Mouse (Mus musculus) heart, postnatal 25 days (tissue): ENCODE measurements around the gene Itpr1. TPM values are rescaled to one million over a fixed set of nuclear protein-coding genes. Genes with fewer than 3 reads are reported as not detected.

Experiments used
- DNase-seq: peaks from one replicate; pipeline ENCODE4 v3.0.0; 2022; ENCODE audit warnings: low spot score
- intact Hi-C: fragments of 180-260 bp; cut with DNase I; formaldehyde crosslinking; loops from one replicate; pipeline ENCODE4 v1.15.1; 2025
- total RNA-seq, 2 experiments: library from RNA; stranded (reverse); gene quantifications; 2 replicates each; pipeline ENCODE4 v1.2.3; 2021

Itpr1 gene
- total RNA-seq, 2 experiments from 2014 or later = 44.1 to 44.2 TPM

DNA sequence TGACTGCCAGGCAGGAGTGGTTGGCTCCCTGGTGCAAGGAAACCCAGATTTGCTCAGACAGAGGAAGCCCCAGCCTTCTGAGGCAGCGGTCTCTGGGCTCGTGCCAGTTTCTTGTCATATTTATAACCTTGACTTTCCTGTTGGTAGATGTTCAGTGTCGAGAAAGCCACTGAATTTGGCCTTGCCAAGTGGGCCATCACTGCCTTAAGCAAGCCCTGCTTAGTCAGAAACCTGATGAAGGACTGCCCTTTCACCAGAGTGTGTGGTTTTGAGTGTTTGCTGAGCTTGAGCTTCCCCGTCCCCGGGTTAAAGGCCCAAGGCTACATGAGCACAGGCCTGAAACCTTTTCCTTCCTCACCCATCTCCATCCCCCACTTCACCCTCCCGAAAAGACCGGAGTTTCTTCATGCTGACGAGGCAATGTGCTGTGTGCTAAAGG lies 263.9 kb downstream of the Itpr1 start:
- intact Hi-C loops = no loop called here
- DNase-seq = peak; percentile 14

DNA sequence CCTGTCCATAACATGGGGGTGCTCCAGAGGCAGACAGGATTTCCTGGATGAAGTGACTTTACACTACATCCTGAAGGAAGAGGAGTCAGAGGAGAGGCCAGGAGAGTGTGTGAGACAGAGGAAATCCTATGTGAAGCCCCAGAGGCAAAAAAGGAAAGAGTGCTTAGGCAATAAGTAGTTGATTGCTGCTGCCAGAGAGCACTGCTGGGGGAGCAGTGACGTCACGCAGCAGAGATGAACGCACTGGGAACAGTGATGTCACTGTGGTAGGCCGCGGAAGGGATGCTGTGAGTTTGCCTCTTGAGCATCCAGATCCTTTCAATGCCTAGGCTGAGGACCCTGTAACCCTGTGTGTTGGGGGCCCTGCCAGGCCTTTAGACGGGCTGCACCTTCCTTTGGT lies 264.7 kb downstream of the Itpr1 start:
- intact Hi-C loops = no loop called here
- no peak for DNase-seq

DNA sequence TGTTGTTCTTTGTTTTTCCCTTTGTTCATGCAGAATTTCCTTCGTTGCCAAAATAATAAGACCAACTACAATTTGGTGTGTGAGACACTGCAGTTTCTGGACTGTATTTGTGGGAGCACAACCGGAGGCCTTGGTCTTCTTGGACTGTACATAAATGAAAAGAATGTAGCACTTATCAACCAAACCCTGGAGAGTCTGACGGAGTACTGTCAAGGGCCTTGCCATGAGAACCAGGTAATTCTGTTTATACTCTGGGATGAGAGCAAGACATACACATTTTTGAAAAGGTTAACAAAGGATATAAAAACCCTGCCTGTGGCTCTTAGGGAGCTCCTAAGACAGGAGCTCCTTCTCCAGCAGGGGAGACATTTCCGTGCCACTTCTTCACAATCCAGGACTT lies 268.3 kb downstream of the Itpr1 start:
- no peak for DNase-seq
- intact Hi-C loops = no loop called here

DNA sequence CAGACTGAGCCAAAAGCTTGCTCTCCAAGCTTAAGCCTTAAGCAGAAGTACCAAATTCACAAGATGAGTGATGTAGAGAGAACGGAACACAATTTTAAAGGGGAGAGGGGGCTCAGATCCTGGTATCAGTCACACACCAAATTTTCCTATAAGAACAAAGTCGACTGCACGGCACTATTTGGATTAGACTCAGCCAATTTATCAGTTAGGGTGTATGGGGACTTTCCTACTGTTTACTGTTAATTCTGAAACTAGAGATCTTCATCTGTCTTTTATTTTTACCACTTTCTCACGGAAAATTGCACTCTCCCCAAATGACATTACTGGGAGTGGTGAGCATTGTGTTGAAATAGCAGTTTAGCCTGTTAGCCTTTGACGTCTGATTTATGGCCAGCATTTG lies 269.6 kb downstream of the Itpr1 start:
- DNase-seq = no peak
- intact Hi-C loops = no loop called here

DNA sequence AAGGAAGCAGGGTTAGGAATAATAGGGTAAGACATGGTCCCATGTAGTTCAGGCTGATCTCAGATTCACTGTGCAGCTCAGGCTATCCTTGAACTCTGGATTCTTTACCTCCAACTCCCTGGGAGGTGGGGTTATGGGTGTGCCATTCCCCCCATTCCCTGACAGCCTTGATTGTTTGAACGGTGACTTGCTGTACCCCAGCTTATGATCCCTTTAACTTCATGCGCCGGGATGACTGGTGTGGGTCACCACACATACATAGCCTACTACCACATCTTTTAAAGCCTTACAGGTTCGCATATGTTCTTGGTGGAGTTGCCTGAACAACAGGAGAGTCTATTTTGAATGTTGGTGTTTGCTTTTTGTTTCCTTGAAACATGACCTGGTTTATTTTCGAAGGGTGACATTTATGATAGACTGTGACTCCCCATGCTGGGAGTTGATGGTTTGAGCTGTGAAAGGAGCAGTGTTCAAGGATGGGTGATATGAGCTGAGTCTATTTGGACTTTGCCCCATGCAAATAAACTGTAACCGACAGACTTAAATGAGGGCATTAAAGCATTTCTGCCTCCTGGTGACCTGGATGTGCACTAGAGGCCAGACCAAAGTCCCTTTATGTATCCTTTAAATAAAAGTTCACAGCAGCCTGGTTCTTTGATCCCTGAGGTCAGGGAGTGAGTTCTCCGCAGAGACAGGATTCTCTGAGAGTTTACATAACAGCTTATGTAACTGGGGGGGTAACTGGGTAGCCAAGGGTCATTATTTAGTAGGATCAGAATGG lies 273.5 kb downstream of the Itpr1 start:
- no peak for DNase-seq
- intact Hi-C loops = no loop called here

DNA sequence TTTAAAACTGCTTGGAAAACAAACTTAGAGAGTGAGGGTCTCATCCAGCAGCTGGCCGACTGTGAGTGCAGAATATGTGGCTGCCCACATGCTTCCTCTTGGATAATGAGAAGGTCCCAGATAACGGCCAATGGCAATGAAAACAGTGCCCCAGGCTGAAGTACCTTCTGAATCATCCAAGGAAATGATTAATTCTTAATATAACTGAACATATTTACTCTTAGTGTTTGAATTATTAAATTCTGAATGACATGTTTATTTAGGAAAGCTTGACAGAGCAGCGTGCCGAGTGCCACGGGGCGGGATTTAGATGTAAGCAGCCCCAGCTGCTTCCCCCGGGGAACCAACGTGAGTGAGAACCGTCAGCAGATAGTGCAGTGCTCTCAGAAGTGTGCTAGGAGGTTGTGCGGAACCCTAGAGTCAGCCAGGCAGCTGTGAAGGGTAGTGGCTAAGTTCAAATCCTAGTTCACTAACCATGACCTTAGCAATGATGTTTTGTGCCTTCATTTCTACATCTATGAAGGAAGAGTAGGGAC lies 274.5 kb downstream of the Itpr1 start:
- no peak for DNase-seq
- intact Hi-C loops = no loop called here

DNA sequence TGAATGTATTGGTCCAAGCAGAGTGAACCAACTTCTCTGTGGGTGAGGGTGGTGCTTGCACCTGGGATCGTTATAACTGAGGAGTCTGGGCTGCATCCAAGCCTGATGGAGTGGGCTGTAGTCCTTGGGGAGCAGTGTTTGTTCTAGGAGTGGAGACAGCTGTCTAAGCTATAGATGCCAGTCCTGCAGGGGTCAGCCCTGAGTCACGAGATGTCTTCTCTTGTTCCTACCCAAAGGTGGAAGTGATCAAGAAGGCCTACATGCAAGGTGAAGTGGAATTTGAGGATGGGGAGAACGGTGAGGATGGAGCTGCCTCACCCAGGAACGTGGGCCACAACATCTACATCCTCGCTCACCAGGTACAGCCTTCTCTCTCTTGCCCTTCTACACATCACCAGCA lies 275.4 kb downstream of the Itpr1 start:
- intact Hi-C loops = no loop called here
- no peak for DNase-seq

DNA sequence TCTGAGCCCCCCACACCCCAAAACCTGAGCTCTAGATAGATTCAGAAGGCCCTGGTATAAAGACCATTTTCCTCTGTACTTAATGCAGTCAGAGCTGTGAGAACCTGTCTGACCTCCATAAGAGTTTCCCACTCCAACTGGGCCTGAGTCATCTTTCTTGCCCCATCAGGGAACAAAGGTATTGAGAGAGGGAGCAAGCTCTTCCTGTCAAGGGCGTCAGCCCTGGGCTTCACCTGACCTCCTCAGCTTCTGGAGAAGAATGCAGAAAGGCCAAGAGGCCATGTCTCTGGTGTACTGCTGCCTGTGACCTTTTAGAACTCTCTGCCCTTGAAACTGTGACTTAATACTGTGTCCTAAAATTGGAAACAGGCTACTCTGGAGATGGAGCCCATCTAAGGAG lies 279.1 kb downstream of the Itpr1 start:
- DNase-seq = no peak
- intact Hi-C loops = loop anchor here (10.0 kb wide), 1 partner anchor 67 kb away; no protein-coding TSS in a partner anchor

DNA sequence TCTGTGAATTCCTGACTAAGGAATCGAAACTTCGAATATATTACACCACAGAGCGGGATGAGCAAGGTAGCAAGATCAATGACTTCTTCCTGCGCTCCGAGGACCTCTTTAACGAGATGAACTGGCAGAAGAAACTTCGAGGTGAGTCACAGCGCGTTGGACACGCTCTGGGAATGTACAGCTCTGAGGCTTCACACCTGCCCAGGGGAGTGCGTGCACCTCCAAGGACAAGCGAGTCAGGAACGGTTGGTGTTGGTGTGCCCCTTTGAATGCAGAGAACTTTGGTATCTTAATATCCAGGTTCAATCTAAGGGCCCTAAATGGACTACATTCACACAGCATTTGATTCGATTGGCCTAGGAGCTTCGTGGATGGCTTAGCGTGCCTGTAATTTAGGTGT lies 280.9 kb downstream of the Itpr1 start:
- no peak for DNase-seq
- intact Hi-C loops = loop anchor here (10.0 kb wide), 1 partner anchor 69 kb away; no protein-coding TSS in a partner anchor

DNA sequence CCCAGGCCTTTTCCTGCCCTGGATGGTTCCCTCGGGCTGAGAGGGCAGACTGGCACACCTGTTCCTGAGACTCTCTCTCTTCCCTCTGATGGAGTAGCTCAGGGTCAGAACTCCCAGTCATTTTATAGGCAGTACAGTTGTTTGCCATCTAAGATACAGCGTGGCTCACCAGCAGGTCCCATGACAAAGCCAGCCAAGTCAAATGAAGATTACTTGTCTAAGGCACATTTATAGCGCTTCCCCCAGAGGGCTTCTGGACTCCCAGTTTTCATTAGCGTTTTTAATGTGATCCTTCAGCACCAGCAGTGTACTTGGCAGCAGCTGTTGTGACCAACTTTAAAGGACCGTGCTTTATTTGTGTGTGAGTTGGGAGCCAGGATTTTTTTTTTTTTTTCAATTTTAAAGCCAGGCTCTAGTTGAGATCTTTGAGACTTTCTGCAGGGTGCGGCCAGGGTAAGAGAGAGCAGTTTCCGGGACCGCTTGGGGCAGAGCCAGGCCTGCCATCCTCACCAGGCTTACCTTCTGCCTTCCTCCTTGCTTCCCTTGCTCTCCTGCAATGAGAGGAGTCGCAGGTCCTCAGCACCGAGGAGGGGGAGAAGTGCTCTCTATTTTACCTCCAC lies 281.4 kb downstream of the Itpr1 start:
- DNase-seq = no peak
- intact Hi-C loops = loop anchor here (10.0 kb wide), 1 partner anchor 69 kb away; no protein-coding TSS in a partner anchor

DNA sequence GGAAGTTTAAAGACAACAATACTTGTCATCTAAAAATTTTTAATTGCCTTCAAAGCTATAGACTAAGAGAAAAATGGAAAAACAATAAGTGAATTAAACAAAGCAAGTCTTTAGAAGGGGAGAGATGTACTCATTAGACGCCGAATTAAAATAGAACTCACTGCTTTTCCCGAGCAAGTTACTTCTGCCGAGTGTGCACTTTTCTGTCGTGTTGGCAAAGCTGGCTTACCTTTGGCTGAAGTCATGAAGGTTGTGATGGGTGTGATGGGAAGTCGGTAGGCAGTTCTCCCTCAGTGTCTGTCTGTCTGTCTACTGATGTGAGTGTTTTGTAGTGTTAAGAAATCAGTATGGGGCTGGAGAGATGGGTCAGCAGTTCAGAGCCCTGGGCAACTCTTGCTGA lies 282.1 kb downstream of the Itpr1 start:
- no peak for DNase-seq
- intact Hi-C loops = loop anchor here (10.0 kb wide), 1 partner anchor 70 kb away; no protein-coding TSS in a partner anchor

DNA sequence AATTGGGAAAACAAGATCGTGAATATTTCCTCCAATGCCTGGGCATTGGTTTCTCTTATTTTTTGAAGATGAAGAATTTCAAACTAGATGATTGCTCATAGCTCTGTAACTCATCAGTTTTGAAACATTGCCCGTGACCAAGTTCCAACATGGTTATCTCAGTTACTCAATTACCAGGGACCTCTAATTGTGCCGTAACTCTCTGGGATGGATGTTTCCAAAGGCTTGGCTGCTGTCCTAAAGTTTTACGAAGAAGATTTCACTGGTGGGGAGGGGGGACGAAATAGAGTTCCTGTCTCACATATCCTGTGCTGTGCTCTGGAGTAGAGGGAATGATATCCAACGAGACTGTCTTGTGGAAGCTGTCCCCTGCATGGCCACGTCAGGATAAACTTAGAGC lies 285.2 kb downstream of the Itpr1 start:
- DNase-seq = no peak
- intact Hi-C loops = loop anchor here (10.0 kb wide), 1 partner anchor 73 kb away; no protein-coding TSS in a partner anchor

DNA sequence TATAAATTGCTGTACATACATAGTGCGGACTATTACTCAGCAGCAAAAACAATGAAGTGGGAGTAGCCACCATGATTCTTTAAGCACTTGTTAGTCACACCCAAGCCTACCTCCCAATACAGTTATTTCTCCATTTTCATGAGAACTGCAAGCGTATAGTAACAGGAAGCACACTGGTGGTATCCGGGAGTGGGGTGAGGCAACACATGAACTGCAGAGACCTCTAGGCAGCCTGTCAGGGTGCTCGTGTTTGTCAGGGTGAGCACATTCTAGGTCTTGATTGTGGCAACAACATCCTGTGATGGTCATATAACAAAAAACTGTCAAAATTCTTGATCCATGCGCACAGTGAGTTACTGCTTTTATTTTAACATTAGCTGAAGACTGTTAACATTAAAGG lies 290.8 kb downstream of the Itpr1 start:
- intact Hi-C loops = no loop called here

DNA sequence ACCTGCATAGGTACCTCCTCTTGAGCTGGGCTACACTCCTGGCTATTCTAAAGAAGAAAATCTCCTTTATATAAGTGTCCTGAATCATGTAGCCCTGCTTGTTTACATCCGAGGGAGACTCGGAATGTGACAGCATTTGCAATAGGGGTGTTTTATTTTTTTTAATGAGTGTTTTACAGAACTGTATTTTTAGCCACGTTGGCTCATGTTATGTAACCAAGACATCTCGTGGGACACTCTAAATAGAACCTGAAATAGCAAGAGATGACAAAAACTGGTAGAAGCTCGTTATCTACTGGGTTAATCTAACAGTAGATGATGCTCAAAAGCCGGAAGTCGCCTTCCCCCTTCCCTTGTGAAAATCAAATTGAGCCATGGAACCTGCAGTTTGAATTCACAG lies 291.8 kb downstream of the Itpr1 start:
- no peak for DNase-seq
- intact Hi-C loops = no loop called here

More for the DNA sequence above, 290.8 kb downstream of the Itpr1 start:
- DNase-seq = no peak

DNA sequence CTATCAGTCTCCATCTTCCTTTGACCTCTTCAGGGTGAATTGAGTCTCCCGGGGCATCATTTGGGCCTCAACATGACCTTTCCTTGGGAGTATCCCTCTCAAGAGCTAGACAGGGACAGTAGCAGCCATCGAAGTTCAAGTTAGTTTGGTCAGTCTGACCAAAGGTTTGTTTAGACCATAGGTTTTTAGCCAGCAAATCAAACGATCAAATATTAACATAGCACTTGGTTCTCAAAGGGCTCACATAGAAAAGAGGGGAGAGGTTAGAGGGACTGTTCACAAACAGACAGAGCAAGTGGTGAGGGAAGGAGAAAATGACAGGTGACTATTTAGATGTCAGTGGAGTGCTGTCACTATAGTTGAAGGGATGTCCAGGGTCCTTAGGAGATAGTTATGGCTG lies 293.3 kb downstream of the Itpr1 start:
- DNase-seq = no peak
- intact Hi-C loops = no loop called here

DNA sequence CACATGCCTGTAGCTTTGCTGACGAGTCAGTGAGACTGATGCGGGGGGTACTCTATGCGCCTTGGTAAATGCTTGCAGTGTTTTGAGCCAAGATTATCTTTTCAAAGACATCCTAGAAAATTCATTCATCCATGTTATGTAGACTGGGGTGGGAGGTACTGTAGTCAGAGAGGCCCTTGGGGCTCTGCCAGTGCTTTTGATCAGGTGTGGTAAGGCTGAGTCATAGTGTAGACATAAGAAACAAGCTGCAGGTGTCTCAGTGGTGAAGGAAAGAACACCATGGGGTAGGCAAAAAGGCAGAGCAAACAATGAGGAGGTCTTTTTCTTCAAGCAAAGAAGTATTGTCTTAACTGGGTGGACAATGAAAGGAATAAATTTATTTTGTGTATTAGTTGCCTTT lies 294.4 kb downstream of the Itpr1 start:
- intact Hi-C loops = no loop called here
- no peak for DNase-seq

DNA sequence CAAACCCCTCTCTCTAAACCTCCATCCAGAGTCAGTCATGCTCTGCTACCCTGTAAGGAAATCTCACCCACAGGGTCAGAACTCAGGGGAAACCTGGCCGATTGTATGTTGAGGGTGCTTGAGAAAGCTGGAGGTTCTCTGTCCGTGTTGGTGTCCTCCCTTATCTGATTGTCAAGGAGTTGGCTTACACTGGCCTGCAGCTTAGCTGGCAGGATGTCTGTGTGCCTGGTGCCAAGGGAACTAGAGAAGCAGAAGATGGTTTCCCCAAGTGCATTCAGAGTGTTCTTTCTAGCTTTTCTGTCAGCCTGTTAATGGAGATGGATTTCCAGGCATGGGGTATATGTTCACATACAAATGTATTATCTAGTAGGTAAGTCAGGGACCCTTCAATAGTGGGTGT lies 296.4 kb downstream of the Itpr1 start:
- no peak for DNase-seq
- intact Hi-C loops = no loop called here

DNA sequence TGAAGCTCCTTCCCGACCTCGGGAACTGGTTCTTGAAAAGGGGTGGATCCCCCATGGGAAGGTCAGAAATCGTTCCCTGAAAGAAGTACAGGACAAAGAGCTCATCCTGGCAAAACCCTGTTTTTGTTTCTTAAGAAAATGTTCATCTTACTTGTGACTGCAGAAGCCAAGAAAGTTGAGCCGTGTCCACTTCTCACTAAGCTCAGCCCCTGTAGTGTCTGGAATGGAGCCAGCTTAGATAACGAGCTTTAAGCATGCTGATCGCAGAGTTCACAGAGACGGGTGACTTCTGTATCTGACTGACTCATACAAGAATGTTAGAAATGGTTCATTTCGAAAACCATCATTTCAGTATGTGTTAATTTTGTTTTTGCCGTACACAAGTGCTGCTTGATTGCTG lies 297.2 kb downstream of the Itpr1 start:
- intact Hi-C loops = no loop called here
- DNase-seq = peak; percentile 28

DNA sequence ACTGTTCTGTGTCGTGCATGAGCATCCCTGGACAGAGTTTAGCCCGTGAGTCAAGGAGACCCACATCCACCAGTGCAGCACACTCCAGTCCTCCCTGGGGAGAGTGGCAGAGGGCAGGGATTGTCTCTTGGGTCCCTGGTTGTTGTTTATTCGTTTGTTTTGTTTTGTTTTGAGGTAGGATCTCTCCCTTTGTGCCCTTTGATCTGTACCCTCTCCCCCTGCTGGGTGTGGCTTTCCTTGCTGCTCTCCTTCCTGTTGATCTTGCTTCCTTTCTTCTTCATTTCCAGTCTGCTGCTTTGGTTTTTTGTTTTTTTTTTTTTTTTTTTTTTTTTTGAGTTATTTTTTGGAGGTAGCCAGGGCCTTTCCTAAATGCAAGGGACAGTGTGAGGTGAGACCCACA lies 299.2 kb downstream of the Itpr1 start:
- no peak for DNase-seq
- intact Hi-C loops = no loop called here

DNA sequence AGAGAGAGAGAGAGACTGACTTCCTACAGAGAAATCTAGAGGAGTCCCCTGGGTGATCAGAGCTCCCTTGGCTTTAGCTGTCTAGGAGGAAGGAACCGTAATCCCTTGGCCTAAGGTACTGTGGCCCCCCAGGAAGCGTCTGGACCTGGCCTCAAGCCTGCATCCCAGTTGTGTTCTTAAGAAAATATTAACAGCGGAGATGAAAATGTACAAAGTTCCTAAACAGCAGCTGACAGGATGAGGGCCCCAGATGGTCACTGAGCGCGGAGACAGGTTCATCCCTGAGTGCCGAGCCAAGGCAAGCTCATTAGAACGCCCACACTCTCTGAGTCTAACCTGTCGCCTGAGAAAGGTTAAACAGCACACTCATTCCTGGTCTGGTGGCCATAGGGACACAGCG lies 300.1 kb downstream of the Itpr1 start:
- intact Hi-C loops = no loop called here
- DNase-seq = no peak

DNA sequence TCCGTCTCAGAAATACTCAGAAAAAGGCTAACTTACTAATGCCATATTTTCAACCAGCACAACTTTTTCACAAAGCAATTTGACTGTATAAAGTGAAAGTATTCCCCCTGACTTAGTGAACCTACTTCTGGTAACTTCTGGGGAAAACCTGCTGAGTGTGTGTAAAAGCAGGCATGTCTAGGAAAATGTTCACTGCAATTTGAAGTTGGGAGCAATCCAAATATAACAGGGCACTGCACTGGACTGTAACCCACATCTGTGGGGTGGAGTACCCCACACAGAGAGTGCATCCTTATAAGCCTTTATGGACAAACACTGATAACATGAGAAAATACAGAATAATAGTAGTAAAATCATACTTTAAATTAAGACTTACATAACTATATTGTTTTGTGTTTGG lies 303.4 kb downstream of the Itpr1 start:
- intact Hi-C loops = no loop called here
- no peak for DNase-seq
